Mouse (Mus musculus) limb, embryonic 11.5 days (tissue): ENCODE data around the gene Zranb3. TPM values are rescaled to one million over a fixed set of nuclear protein-coding genes. Genes with fewer than 3 reads are reported as not detected.

Experiments used
- ATAC-seq: fragments of 200-750 bp; cut with Nextera tagmentation; 2 replicates; pipeline ENCODE4 v1.8.0; 2017; ENCODE audit warnings: low read depth; ENCODE audit not compliant: insufficient number of reproducible peaks, low FRiP score, low TSS enrichment
- DNase-seq: peaks from one replicate; pipeline ENCODE4 v3.0.0-alpha.2; 2015; ENCODE audit warnings: low spot score
- H3K27ac ChIP-seq: fragments of 300-500 bp; sonication (generic); replicated peaks from 2 replicates; pipeline ENCODE4 v1.5.1; 2014; ENCODE audit warnings: low read depth, mild to moderate bottlenecking, low read length
- H3K27me3 ChIP-seq: fragments of 300-500 bp; sonication (generic); 2 replicates; pipeline ENCODE4 v1.6.1; 2014; ENCODE audit warnings: mild to moderate bottlenecking, low read length, mixed read lengths; ENCODE audit not compliant: control insufficient read depth, insufficient read depth
- H3K36me3 ChIP-seq: fragments of 300-500 bp; sonication (generic); 2 replicates; pipeline ENCODE4 v1.6.1; 2014; ENCODE audit warnings: mild to moderate bottlenecking, low read length, moderate library complexity, mixed read lengths; ENCODE audit not compliant: control insufficient read depth, insufficient read depth
- H3K4me1 ChIP-seq: fragments of 300-500 bp; sonication (generic); 2 replicates; pipeline ENCODE4 v1.6.1; 2014; ENCODE audit warnings: low read length, mixed read lengths; ENCODE audit not compliant: control insufficient read depth, insufficient read depth
- H3K4me2 ChIP-seq: fragments of 300-500 bp; sonication (generic); 2 replicates; pipeline ENCODE4 v1.6.1; 2014; ENCODE audit warnings: low read depth, mild to moderate bottlenecking, moderate library complexity; ENCODE audit not compliant: severe bottlenecking
- H3K4me3 ChIP-seq: fragments of 300-500 bp; sonication (generic); 2 replicates; pipeline ENCODE4 v1.5.1; 2014; ENCODE audit warnings: low read depth, low read length
- H3K9ac ChIP-seq: fragments of 300-500 bp; sonication (generic); 2 replicates; pipeline ENCODE4 v1.6.1; 2014; ENCODE audit warnings: mild to moderate bottlenecking, low read length
- H3K9me3 ChIP-seq: fragments of 300-500 bp; sonication (generic); 2 replicates; pipeline ENCODE4 v1.6.1; 2016; ENCODE audit warnings: low read length; ENCODE audit not compliant: control insufficient read depth
- WGBS: fragments of 180-500 bp; shearing (Covaris S2); extraction: QIAGEN DNeasy Blood & Tissue Kit; methylation state at CpG from one replicate; pipeline ENCODE4 v1.1.7; 2014; 5-methylcytosine and 5-hydroxymethylcytosine counted together
- polyA plus RNA-seq: library from polyadenylated mRNA; unstranded; fragments of >200 nt; fragmentation: Nextera tagmentation; extraction: Ambion mirVana; gene quantifications from 2 replicates; pipeline ENCODE4 v1.2.1, GENCODE M21; 2014

Zranb3 gene
- polyA plus RNA-seq, 1 experiment from 2014 or later, result 15.8 TPM

GRCm38 (mm10) chr1:128070003-128070402, 32.8 kb downstream of the Zranb3 start:
- 98% methylated on average over 3 of the region's 3 CpGs for WGBS
- no peaks in the 10 kb centered on the region for H3K4me1 ChIP-seq
- no peak overlapping the region for H3K4me2 ChIP-seq
- H3K27me3 ChIP-seq, result no peaks in the 10 kb centered on the region
- no peak overlapping the region for H3K4me3 ChIP-seq
- no peak overlapping the region for H3K27ac ChIP-seq
- H3K36me3 ChIP-seq, result no peaks in the 10 kb centered on the region
- DNase-seq (no peak), ATAC-seq (no peak)
- no peaks in the 10 kb centered on the region for H3K9me3 ChIP-seq
- H3K9ac ChIP-seq, result no peak overlapping the region

- no peak overlapping the region for H3K27ac ChIP-seq
- WGBS, result 92% methylated on average over 2 of the region's 2 CpGs
- no peak overlapping the region for H3K4me2 ChIP-seq
- no peak overlapping the region for H3K9ac ChIP-seq
- no peak overlapping the region for H3K4me3 ChIP-seq
- H3K27me3 ChIP-seq, result no peaks in the 10 kb centered on the region
- no peaks in the 10 kb centered on the region for H3K4me1 ChIP-seq
- H3K9me3 ChIP-seq, result no peaks in the 10 kb centered on the region
- H3K36me3 ChIP-seq, result no peaks in the 10 kb centered on the region
- DNase-seq (no peak), ATAC-seq (no peak)
Observed at GRCm38 (mm10) chr1:128068945-128069397, 33.9 kb downstream of the Zranb3 start.

DNA sequence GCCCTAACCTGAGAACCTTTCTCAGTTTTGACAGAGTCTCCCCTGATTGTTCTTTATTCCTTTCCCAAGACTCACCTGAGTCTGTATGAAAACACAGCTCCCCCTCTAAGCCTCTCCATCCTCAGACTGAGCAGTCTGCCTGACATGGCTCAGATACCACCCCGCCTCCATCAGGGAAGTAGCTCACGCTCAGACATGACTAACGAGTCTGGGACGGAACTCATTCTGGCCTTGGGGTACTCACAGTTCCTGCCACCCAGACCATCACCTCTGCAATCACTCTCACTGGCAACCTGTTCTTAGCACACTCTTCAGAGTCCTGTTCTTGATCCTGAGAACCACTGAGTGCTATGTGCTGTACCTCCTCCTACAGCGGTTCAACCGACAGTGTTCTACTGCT, 38.1 kb downstream of the Zranb3 start:
- no peak overlapping the region for H3K4me2 ChIP-seq
- WGBS, result 76% methylated on average over 6 of the region's 6 CpGs
- DNase-seq (no peak), ATAC-seq (no peak)
- no peaks in the 10 kb centered on the region for H3K9me3 ChIP-seq
- no peaks in the 10 kb centered on the region for H3K4me1 ChIP-seq
- no peak overlapping the region for H3K27ac ChIP-seq
- no peak overlapping the region; the same call in 1 of the 2 replicates for H3K9ac ChIP-seq
- H3K27me3 ChIP-seq, result no peaks in the 10 kb centered on the region
- H3K36me3 ChIP-seq, result no peaks in the 10 kb centered on the region
- H3K4me3 ChIP-seq, result no peak overlapping the region

DNA sequence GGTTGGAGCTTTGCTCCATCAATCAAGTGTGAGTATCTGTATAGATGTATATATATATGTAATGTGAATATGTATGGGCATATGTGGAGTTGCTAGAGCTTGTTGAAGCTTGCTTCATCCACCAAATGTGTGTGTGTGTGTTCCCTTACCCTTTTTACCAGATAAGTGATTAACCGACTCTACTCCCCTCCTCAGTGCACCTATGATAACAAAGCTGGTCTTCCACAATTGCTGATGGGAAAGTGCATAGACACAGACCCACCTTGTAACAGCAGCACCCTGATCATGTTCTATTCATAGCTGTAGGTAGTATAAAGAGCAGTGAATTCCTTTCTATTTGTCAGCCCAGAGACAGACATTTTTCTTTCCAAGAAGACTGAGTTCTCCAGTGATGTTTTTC, 40.7 kb downstream of the Zranb3 start:
- WGBS, result 88% methylated on average over 1 of the region's 1 CpGs

GRCm38 (mm10) chr1:128061401-128061800, 41.4 kb downstream of the Zranb3 start:
- no peaks in the 10 kb centered on the region for H3K4me1 ChIP-seq
- no peaks in the 10 kb centered on the region for H3K36me3 ChIP-seq
- H3K9me3 ChIP-seq, result no peaks in the 10 kb centered on the region
- H3K4me2 ChIP-seq, result no peak overlapping the region
- ATAC-seq, result no peak
- no peak for DNase-seq
- H3K27me3 ChIP-seq, result no peaks in the 10 kb centered on the region
- H3K27ac ChIP-seq, result no peak overlapping the region
- WGBS, result 82% methylated on average over 1 of the region's 1 CpGs
- H3K9ac ChIP-seq, result no peak overlapping the region
- no peak overlapping the region for H3K4me3 ChIP-seq

More for the DNA sequence above, 40.7 kb downstream of the Zranb3 start:
- Histone ChIP-seq H3K27me3 (no peaks in the 10 kb centered on the region), H3K27ac (no peak overlapping the region), H3K4me1 (no peaks in the 10 kb centered on the region), H3K4me2 (no peak overlapping the region), H3K9me3 (no peaks in the 10 kb centered on the region), H3K36me3 (no peaks in the 10 kb centered on the region), H3K4me3 (no peak overlapping the region), H3K9ac (no peak overlapping the region)
- DNase-seq (no peak), ATAC-seq (no peak)

- DNase-seq, result no peak
- no peaks in the 10 kb centered on the region for H3K27me3 ChIP-seq
- H3K4me3 ChIP-seq, result no peak overlapping the region
- H3K36me3 ChIP-seq, result no peaks in the 10 kb centered on the region
- 78% methylated on average over 8 of the region's 8 CpGs for WGBS
- H3K4me1 ChIP-seq, result no peaks in the 10 kb centered on the region
- H3K9me3 ChIP-seq, result no peaks in the 10 kb centered on the region
- no peak overlapping the region for H3K9ac ChIP-seq
- H3K4me2 ChIP-seq, result no peak overlapping the region
- no peak for ATAC-seq
- H3K27ac ChIP-seq, result no peak overlapping the region
Observed at GRCm38 (mm10) chr1:128060655-128061344, 42.0 kb downstream of the Zranb3 start.

DNA sequence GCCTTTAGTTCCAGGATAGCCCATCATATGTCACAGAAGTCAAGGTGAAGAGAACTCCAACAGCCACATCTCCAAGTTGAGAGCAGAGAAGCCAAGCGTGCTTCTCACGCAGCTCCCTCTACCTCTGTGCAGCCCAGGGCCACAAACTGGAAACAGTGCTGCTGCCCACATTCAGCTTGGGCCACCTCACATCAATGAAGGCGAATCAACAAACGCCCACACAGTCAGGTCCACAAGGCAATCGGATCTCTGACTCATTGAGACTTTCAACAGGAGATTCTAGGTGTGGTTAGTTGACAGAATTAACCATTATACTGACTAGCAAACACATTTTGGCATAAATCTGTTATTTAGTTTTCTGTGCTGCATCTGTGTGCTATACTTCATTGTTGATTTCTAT, 44.2 kb downstream of the Zranb3 start:
- 92% methylated on average over 5 of the region's 5 CpGs for WGBS
- Histone ChIP-seq H3K27ac (no peak overlapping the region), H3K9me3 (no peaks in the 10 kb centered on the region), H3K27me3 (no peaks in the 10 kb centered on the region), H3K4me1 (no peaks in the 10 kb centered on the region), H3K4me3 (no peak overlapping the region), H3K36me3 (no peaks in the 10 kb centered on the region), H3K4me2 (no peak overlapping the region), H3K9ac (no peak overlapping the region)
- no peak for DNase-seq
- ATAC-seq, result no peak

DNA sequence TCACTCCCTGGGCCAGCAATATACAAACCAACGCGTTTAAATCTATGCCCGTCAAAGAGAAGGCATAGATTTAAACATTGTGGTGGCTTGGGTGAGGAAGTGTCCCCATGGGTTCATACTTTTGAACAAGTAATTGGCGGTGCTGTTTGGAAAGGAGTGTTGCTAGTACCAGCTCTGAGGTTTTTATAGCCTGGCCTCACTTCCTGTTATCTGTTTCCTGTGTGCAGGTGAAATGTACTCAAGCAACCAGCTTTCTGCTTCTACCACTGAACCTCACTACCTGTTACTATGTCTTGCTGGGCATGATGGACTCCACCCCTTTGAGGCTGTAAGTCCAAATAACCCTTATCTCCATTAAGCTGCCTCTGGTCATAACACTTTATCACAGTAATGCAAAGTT, 45.6 kb downstream of the Zranb3 start:
- no peak overlapping the region for H3K9ac ChIP-seq
- no peak overlapping the region for H3K27ac ChIP-seq
- 95% methylated on average over 4 of the region's 4 CpGs for WGBS
- ATAC-seq (no peak), DNase-seq (no peak)
- H3K4me2 ChIP-seq, result no peak overlapping the region
- H3K4me1 ChIP-seq, result no peaks in the 10 kb centered on the region
- H3K4me3 ChIP-seq, result no peak overlapping the region
- H3K27me3 ChIP-seq, result no peaks in the 10 kb centered on the region
- H3K9me3 ChIP-seq, result no peaks in the 10 kb centered on the region
- H3K36me3 ChIP-seq, result no peaks in the 10 kb centered on the region

DNA sequence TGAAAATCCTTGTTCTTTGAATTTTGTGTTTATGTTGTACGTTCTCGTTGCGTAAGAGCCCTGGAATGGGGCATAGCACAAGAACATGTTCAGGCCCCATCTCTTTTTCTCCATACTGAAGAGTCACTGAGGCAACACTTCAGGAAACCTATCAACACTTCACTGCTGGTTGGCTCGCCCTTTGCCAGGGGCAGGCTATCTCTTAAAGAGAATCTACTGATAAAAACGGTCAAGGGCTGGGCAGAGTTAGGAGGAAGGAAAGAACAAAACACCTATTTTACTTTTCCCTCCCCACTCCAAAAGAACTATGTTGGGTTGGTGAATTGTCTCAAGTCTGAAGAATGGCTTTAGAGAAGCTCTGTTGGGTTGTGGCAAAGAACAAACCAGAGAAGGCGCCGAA, 55.9 kb downstream of the Zranb3 start:
- ATAC-seq, result no peak
- no peak for DNase-seq
- no peak overlapping the region for H3K4me3 ChIP-seq
- no peak overlapping the region for H3K27ac ChIP-seq
- H3K9me3 ChIP-seq, result no peaks in the 10 kb centered on the region
- no peak overlapping the region for H3K4me2 ChIP-seq
- 96% methylated on average over 7 of the region's 7 CpGs for WGBS
- no peaks in the 10 kb centered on the region for H3K36me3 ChIP-seq
- H3K27me3 ChIP-seq, result no peaks in the 10 kb centered on the region
- no peak overlapping the region for H3K9ac ChIP-seq
- H3K4me1 ChIP-seq, result no peaks in the 10 kb centered on the region
